Mouse (Mus musculus) erythroblast, embryonic 14.5 days (primary cell): ENCODE measurements around the gene Napa. TPM values are rescaled to one million over a fixed set of nuclear protein-coding genes. Genes with fewer than 3 reads are reported as not detected.

ENCODE experiments used
- H3K27me3 ChIP-seq: 2 replicates; pipeline ENCODE4 v1.6.1; 2012; ENCODE audit warnings: inconsistent platforms; ENCODE audit not compliant: control insufficient read depth
- H3K36me3 ChIP-seq: 2 replicates; pipeline ENCODE4 v1.6.1; 2012; ENCODE audit warnings: mild to moderate bottlenecking, inconsistent platforms; ENCODE audit not compliant: control insufficient read depth
- H3K4me1 ChIP-seq: 2 replicates; pipeline ENCODE4 v1.6.1; 2012; ENCODE audit warnings: inconsistent platforms; ENCODE audit not compliant: control insufficient read depth
- H3K4me3 ChIP-seq: replicated peaks from 2 replicates; pipeline ENCODE3; 2012; ENCODE audit warnings: moderate library complexity, mild to moderate bottlenecking, inconsistent platforms
- H3K9me3 ChIP-seq: 2 replicates; pipeline ENCODE4 v1.6.1; 2012; ENCODE audit warnings: low read length, inconsistent platforms, mixed read lengths; ENCODE audit not compliant: control insufficient read depth
- GATA1 ChIP-seq: IDR thresholded peaks from 2 replicates; pipeline ENCODE4 v1.6.1; 2012; ENCODE audit warnings: low read length, inconsistent platforms, mixed read lengths
- TAL1 ChIP-seq: IDR thresholded peaks from 3 replicates; pipeline ENCODE4 v1.6.1; 2012; ENCODE audit warnings: low read length, inconsistent platforms, mixed read lengths
- polyA plus RNA-seq: library from polyadenylated mRNA; stranded (reverse); fragments of >175 nt; gene quantifications from 2 replicates; pipeline ENCODE4 v1.2.3, GENCODE M21; 2012

Gene Napa
- polyA plus RNA-seq, 1 experiment = 85.6 TPM

DNA sequence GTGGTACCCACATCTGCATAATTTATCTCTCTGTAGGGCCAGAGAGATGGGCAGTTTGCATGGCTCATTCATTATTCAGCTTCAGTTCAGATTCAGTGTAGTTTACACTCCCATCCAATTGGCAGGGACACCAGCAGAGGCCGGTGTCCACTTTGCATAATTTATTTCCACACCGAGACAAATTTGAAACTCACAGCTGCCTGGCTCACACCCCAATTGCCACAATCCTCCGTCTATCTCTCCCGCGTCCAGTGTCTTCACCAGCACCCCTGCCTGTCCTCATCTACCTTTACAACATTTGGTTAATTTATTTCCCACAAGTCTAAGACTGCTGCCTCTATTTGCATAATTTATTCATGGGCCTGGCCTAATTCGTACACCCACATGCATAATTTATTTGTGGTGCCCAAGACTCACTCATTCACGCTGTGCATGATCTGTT is 36.7 kb downstream of the Napa start:
- H3K4me3 ChIP-seq = no peak overlapping the region
- TF ChIP-seq TAL1 (no peak), GATA1 (no peak)
- no peaks in the 10 kb centered on the region for H3K36me3 ChIP-seq
- peaks cover 35% of the 10 kb centered on the region for H3K27me3 ChIP-seq
- no peaks in the 10 kb centered on the region for H3K9me3 ChIP-seq
- no peaks in the 10 kb centered on the region for H3K4me1 ChIP-seq

DNA sequence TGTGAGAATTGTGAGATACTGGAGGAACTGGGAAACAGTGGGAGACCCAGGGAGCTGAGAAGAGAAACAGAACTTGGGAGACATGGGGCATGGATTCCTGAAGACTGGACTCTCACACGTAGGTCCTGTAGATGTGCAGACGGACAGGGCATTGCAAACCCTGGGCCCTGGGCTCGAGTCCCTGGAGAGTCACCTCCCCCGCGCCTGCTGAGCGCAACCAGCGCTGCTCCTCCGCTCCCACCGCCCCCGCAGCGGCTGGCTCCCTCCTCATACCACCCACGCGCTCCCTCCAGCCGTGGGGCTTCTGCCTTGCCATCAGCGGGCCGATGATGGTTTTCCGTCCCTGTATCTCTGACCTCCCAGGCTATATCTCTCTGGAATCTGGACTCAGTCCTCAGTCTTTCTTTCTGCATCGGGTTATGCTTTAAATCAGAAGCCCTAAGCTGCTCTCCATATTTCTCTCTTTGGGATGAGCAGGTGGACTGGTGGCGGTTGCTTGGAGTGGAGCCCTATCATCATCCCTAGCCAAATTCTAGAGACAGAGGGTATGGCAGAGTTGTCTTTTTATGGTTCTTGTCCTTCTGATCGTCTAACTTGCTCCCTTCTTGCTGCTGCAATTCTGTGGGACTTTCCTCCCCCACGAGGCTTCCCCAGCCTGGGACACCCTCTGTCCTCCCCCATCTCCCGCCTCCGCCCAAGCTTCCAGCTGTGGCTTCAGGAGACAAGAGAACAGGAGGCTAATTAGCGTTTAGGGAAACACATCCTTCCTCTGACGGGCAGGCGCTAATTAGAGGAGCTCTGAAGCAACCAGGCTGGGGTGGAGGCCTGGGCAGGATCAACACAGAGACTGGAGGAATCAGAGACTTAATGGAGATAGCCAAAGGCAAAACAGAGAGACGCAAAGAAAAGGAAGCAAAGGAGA is 48.5 kb downstream of the Napa start:
- no peaks in the 10 kb centered on the region for H3K4me1 ChIP-seq
- no peaks in the 10 kb centered on the region for H3K36me3 ChIP-seq
- TF ChIP-seq GATA1 (no peak), TAL1 (no peak)
- peaks cover 17% of the 10 kb centered on the region for H3K27me3 ChIP-seq
- H3K4me3 ChIP-seq = no peak overlapping the region
- H3K9me3 ChIP-seq = no peaks in the 10 kb centered on the region

DNA sequence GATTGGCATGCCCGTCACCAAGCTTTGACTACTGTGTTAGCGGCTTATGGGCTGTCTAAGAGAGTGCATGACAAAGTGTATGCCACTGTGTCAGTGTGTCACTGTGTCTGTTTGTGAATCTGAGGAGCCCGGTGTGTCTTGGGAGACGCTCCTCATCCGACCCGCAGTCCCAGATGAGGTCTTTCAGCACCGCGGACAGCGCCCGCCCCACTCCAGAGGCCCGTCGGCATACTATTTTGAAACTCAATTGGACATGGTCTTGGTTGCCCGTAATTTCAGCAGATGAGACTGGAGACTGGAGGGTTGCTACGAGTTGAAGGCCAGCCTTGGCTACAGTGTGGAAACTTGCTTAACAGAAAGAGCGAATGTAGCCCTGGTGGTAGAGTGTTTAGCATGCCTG is 49.4 kb downstream of the Napa start:
- H3K9me3 ChIP-seq = no peaks in the 10 kb centered on the region
- no peaks in the 10 kb centered on the region for H3K4me1 ChIP-seq
- H3K4me3 ChIP-seq = no peak overlapping the region
- no peak for TF ChIP-seq TAL1
- no peak for TF ChIP-seq GATA1
- H3K36me3 ChIP-seq = no peaks in the 10 kb centered on the region
- peaks cover 17% of the 10 kb centered on the region for H3K27me3 ChIP-seq

DNA sequence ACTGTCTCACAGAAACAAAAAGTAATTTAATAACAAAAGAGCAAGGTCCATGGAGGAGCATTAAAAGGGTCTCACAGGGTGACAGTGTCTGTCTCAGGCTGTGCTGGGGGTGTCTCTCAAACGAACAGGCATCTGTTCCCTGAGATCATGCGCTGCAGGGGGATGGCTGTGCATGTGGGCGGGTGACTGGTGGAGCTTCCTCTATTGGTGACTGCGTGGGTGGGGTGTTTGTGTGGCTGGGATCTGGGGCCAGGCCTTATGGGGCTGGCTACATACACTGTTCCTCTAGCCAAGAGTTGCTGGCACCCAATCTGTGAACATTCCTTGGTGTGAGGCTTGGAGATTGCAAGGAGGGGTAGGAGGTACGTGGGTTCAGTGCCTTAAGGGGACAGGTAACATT is 51.0 kb downstream of the Napa start:
- TF ChIP-seq GATA1 (no peak), TAL1 (no peak)
- Histone ChIP-seq H3K9me3 (no peaks in the 10 kb centered on the region), H3K27me3 (peaks cover 17% of the 10 kb centered on the region), H3K4me3 (no peak overlapping the region), H3K36me3 (no peaks in the 10 kb centered on the region), H3K4me1 (no peaks in the 10 kb centered on the region)

DNA sequence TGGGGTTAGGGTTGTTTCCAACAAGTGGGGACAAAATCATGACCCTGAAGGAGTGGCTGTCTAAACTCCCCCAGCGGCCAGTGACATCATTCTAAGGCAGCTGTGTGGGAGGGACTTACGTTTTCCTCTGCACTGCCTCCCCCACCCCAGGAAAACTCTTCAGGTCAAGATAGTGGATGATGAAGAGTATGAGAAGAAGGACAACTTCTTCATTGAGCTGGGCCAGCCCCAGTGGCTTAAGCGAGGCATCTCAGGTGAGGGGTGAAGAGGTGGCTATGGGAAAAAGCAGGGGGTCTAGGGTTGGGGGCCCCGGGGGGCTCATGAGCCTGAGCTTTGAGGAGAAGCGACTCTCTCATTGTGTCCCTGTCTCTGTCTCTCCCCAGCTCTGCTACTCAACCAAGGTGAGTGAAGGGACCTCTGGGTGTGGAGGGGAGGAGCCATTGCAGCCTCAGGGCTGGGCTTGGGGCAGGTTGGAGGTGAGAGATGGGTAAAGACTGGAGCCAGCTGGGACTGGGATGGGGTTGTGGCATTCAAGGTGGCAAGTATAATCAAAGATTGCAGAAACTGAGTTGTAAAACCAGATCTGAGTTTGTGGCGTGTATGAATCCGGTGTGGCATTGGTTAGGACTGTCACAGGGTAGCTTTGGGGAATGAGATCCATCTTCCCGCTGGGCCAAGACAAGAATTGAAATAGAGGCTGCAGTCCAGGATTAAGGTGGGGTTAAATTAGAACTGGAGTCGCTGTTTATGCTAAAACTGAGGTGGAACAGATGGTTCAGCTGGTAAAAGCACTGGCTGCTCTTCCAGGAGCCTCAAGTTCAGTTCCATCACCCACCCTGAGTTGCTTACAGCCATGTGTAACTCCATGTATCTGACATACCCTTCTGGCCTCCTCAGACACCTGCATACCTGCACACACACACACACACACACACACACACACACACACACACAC is 52.2 kb downstream of the Napa start:
- H3K27me3 ChIP-seq = peaks cover 17% of the 10 kb centered on the region
- H3K36me3 ChIP-seq = no peaks in the 10 kb centered on the region
- H3K4me1 ChIP-seq = no peaks in the 10 kb centered on the region
- TF ChIP-seq GATA1 = no peak
- no peak for TF ChIP-seq TAL1
- no peak overlapping the region for H3K4me3 ChIP-seq
- H3K9me3 ChIP-seq = no peaks in the 10 kb centered on the region

DNA sequence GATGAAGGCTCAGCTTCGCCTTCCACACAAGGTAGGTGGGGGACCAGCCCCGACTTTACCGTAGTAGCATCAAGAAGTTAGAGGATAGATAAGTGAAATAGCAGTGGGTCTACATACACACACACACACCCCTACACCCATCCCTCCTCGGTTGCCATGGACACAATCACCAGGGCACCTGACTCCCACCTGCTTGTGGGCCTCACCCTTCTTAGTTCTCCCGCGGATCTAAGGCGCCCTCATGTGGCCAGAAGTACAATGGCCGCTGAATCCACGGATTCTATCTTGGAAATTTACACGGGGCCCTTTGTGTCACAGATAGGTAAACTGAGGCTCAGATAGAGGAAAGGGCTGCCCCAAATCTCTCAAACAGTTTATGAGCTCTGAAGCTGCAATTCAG is 55.3 kb downstream of the Napa start:
- Histone ChIP-seq H3K4me1 (no peaks in the 10 kb centered on the region), H3K4me3 (no peak overlapping the region), H3K36me3 (no peaks in the 10 kb centered on the region), H3K9me3 (no peaks in the 10 kb centered on the region), H3K27me3 (peaks cover 10% of the 10 kb centered on the region)
- TF ChIP-seq GATA1 (no peak), TAL1 (no peak)

DNA sequence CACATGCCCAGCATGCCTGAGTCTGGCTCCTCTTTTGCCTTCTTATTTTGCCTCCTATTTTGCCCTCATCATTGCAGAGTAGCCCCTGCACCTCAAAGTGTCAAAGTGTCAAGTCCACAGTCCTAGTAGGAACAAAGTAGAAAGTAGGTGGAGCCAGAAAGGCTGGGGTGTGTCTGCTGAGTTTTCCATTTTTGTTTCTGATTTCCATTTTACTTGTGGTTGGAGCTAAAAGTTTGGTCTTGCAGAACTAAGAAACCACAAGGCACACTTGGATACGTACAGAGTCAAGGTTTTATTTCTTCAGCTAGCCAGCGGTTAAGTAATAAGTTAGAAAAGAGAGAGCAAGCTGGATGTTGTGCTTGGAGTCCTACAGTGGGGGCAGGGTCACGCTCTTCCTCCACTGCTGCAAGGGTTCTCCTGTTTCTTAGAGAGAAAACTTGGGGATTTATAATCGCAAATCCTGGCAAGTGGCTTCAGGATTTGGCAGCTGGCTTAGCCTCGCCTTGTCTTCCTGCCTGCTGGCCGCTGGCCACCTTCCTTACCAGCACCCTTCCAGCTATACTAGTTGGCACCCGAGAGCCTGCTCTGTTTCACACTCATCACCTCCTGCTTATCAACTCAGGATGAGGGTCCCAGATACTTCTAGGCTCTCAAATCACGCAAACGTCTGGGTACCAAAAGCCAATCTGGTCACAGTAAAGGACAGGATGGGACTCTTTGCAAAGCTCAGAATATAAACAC is 57.0 kb downstream of the Napa start:
- Histone ChIP-seq H3K4me3 (no peak overlapping the region), H3K9me3 (no peaks in the 10 kb centered on the region), H3K27me3 (peaks cover 23% of the 10 kb centered on the region), H3K36me3 (no peaks in the 10 kb centered on the region), H3K4me1 (no peaks in the 10 kb centered on the region; the same call in 1 of the 2 replicates)
- TF ChIP-seq GATA1 = no peak
- no peak for TF ChIP-seq TAL1

DNA sequence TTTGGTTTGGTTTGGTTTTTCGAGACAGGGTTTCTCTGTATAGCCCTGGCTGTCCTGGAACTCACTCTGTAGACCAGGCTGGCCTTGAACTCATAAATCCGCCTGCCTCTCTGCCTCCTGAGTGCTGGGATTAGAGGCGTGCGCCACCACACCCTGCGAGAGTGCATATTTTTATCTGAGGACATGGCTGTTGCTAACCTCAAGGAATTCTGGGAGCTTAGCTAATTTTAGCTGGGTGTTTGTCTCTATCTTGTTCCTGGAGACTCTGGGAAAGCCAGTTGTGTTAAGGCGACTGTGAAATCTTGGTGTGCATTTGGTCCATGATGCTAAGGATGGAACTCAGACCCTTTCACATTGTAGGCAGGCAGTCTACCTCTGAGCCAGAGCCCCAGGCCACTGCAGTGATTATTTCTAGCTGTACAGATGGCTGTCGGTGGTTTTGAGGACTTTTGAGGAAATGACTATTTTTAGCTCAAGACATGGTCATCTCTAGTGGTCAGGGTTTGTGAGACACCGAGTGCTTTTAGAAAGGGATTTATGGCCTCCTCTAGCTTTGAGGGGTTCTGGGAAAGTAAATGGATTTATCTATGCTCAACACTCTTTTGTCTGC is 58.0 kb downstream of the Napa start:
- TF ChIP-seq TAL1 = no peak
- TF ChIP-seq GATA1 = no peak
- Histone ChIP-seq H3K27me3 (peaks cover 23% of the 10 kb centered on the region), H3K9me3 (no peaks in the 10 kb centered on the region), H3K4me1 (peaks cover 3% of the 10 kb centered on the region; the same call in 1 of the 2 replicates), H3K36me3 (no peaks in the 10 kb centered on the region), H3K4me3 (no peak overlapping the region)
